ENCODE assay signal across 8 mouse cellular contexts in the genomic region with DNA sequence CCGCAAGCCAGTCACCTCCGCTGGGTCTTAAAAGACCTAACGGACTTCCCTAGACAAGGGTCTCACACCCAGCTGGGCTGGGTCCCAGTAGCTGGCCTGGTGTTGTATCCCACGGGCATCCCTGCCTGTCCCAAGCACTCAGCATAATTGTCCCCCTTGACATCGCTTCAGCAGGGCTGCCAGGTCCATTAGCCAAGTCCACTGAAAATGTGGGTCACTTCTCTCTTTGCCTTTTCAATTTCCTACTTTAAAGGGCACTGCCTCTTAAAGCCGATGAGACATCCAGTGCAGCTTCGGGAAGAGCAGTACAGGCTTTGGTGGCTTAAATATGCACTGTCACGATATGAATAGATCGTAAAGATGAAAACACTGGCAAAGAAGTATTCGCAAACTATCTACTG. TPM values are rescaled to one million over a fixed set of nuclear protein-coding genes. Genes with fewer than 3 reads are reported as not detected.
DNase-seq lines count a peak whose midpoint lies in the region; ATAC-seq lines count a peak whose summit lies in the region.
"Had no signal": no experiment of that assay in that cellular context is flagged by ENCODE, and none has a peak within 500 bp of the region (broad histone marks: within the 10 kb centered on the region; RNA-seq: fewer than 3 reads in every experiment).

No protein-coding gene starts in this region.

- no peaks in the 10 kb centered on the region for H3K9me3 ChIP-seq in lung, embryonic 16.5 days (ENCODE audit: control insufficient read depth, low read length)
- no peaks in the 10 kb centered on the region for H3K9me3 ChIP-seq in embryonic facial prominence, embryonic 12.5 days
- H3K9me3 ChIP-seq in hindbrain, embryonic 12.5 days (replicated peaks): no peaks in the 10 kb centered on the region
- no peaks in the 10 kb centered on the region for H3K9me3 ChIP-seq in neural tube, embryonic 15.5 days (replicated peaks)

- no peak overlapping the region for H3K4me3 ChIP-seq in lung, embryonic 16.5 days (ENCODE audit: low read length)
- no peak overlapping the region for H3K4me3 ChIP-seq in embryonic facial prominence, embryonic 12.5 days
- H3K4me3 ChIP-seq in hindbrain, embryonic 12.5 days: no peak overlapping the region
- no peak overlapping the region for H3K4me3 ChIP-seq in neural tube, embryonic 15.5 days (replicated peaks)

- H3K9ac ChIP-seq in lung, embryonic 16.5 days (ENCODE audit: low read length): no peak overlapping the region
- no peak overlapping the region for H3K9ac ChIP-seq in embryonic facial prominence, embryonic 12.5 days
- no peak overlapping the region for H3K9ac ChIP-seq in hindbrain, embryonic 12.5 days
- H3K9ac ChIP-seq in neural tube, embryonic 15.5 days (replicated peaks): 0 out of 2 replicates have a peak overlapping the region, but pooled peaks have one; percentile 10

- no peak for DNase-seq in lung, postnatal 14 days
- DNase-seq in adrenal gland, adult 8-10 months: no peak
- no peak for DNase-seq in embryo, embryonic 11 days

- H3K27ac ChIP-seq in lung, embryonic 16.5 days (ENCODE audit: low read length): no peak overlapping the region
- no peak overlapping the region for H3K27ac ChIP-seq in embryonic facial prominence, embryonic 12.5 days
- no peak overlapping the region for H3K27ac ChIP-seq in hindbrain, embryonic 12.5 days
- H3K27ac ChIP-seq in neural tube, embryonic 15.5 days (replicated peaks): peak overlapping the region; percentile 54; the same call in 1 of the 2 replicates
- H3K27ac ChIP-seq: kidney, postnatal 0 days had no signal

- WGBS in lung, embryonic 16.5 days: 60% methylated on average over 10 of the region's 10 CpGs
- WGBS in embryonic facial prominence, embryonic 12.5 days: 72% methylated on average over 10 of the region's 10 CpGs
- 72% methylated on average over 10 of the region's 10 CpGs for WGBS in hindbrain, embryonic 12.5 days
- 53% methylated on average over 10 of the region's 10 CpGs for WGBS in neural tube, embryonic 15.5 days

- no peaks in the 10 kb centered on the region for H3K36me3 ChIP-seq in lung, embryonic 16.5 days (ENCODE audit: control insufficient read depth, insufficient read depth, low read length)
- no peaks in the 10 kb centered on the region for H3K36me3 ChIP-seq in embryonic facial prominence, embryonic 12.5 days
- no peaks in the 10 kb centered on the region for H3K36me3 ChIP-seq in hindbrain, embryonic 12.5 days
- no peaks in the 10 kb centered on the region for H3K36me3 ChIP-seq in neural tube, embryonic 15.5 days

- peak overlapping the region; percentile 25; the same call in 1 of the 2 replicates for H3K4me2 ChIP-seq in lung, embryonic 16.5 days (ENCODE audit: low read depth, low read length)
- peak overlapping the region; percentile 22 for H3K4me2 ChIP-seq in embryonic facial prominence, embryonic 12.5 days (replicated peaks)
- H3K4me2 ChIP-seq in hindbrain, embryonic 12.5 days (replicated peaks): peak overlapping the region; percentile 27
- H3K4me2 ChIP-seq in neural tube, embryonic 15.5 days: peak overlapping the region; percentile 40

- no peaks in the 10 kb centered on the region for H3K4me1 ChIP-seq in lung, embryonic 16.5 days (replicated peaks; ENCODE audit: control insufficient read depth, insufficient read depth, low read length)
- no peaks in the 10 kb centered on the region; the same call in 1 of the 2 replicates for H3K4me1 ChIP-seq in embryonic facial prominence, embryonic 12.5 days
- H3K4me1 ChIP-seq in hindbrain, embryonic 12.5 days: peaks cover 3% of the 10 kb centered on the region
- H3K4me1 ChIP-seq in neural tube, embryonic 15.5 days: peaks cover 10% of the 10 kb centered on the region

- no peaks in the 10 kb centered on the region for H3K27me3 ChIP-seq in lung, embryonic 16.5 days (ENCODE audit: control insufficient read depth, insufficient read depth, low read depth, low read length)
- H3K27me3 ChIP-seq in embryonic facial prominence, embryonic 12.5 days: no peaks in the 10 kb centered on the region
- H3K27me3 ChIP-seq in hindbrain, embryonic 12.5 days: no peaks in the 10 kb centered on the region
- no peaks in the 10 kb centered on the region for H3K27me3 ChIP-seq in neural tube, embryonic 15.5 days (replicated peaks)

- ATAC-seq in lung, embryonic 16.5 days (ENCODE audit: low read depth): no peak
- ATAC-seq in embryonic facial prominence, embryonic 12.5 days (ENCODE audit: insufficient number of reproducible peaks, insufficient read depth, low FRiP score, low TSS enrichment): no peak
- ATAC-seq in hindbrain, embryonic 12.5 days (ENCODE audit: low FRiP score): no peak
- ATAC-seq in neural tube, embryonic 15.5 days (ENCODE audit: low FRiP score): no peak; the same call in 1 of the 2 replicates

RNA-seq across cellular contexts. Expression of a gene that starts 7.6 kb away (rescaled TPM):
- polyA plus RNA-seq in lung, embryonic 16.5 days (2015; fragmentation: Nextera tagmentation; extraction: Ambion mirVana): 29.5 and 31.5 TPM in 2 replicates
- polyA plus RNA-seq in embryonic facial prominence, embryonic 12.5 days (2016; fragmentation: Nextera tagmentation; extraction: Ambion mirVana): 25.5 and 29.4 TPM in 2 replicates
- polyA plus RNA-seq in hindbrain, embryonic 12.5 days (2016; fragmentation: Nextera tagmentation; extraction: Ambion mirVana): 30.4 and 33.3 TPM in 2 replicates
- 24.9 and 25.8 TPM in 2 replicates for polyA plus RNA-seq in neural tube, embryonic 15.5 days (2015; fragmentation: Nextera tagmentation; extraction: Ambion mirVana)
- total RNA-seq in adrenal gland, adult 8-10 months (2022): 1 to 10 TPM; 3.0 to 7.7 (median 5.2) TPM
